Mouse (Mus musculus): ENCODE results near the gene AA467197. TPM values are rescaled to one million over a fixed set of nuclear protein-coding genes. Genes with fewer than 3 reads are reported as not detected.

Gene AA467197
- polyA plus RNA-seq, 1 experiment from 2014 or later: 0.47 TPM

- H3K9me3 ChIP-seq (ENCODE audit: control insufficient read depth, low read length): no peaks in the 10 kb centered on the region
- H3K4me2 ChIP-seq (ENCODE audit: low read depth, low read length): peak overlapping the region; percentile 99
- H3K4me1 ChIP-seq (ENCODE audit: control insufficient read depth, insufficient read depth, low read length): no peaks in the 10 kb centered on the region; the same call in 1 of the 2 replicates
- peak overlapping the region; percentile 91; the same call in 1 of the 2 replicates for H3K9ac ChIP-seq (ENCODE audit: low read depth, low read length)
- H3K4me3 ChIP-seq (ENCODE audit: low read depth, low read length): peak overlapping the region; percentile 97
- H3K27ac ChIP-seq (replicated peaks; ENCODE audit: low read depth, low read length): no peak overlapping the region
- DNase-seq (ENCODE audit: low spot score) (no peak), ATAC-seq (ENCODE audit: low read depth) (no peak)
- 61% methylated on average over 6 of the region's 6 CpGs for WGBS
- peaks cover 9% of the 10 kb centered on the region; the same call in 1 of the 2 replicates for H3K36me3 ChIP-seq (ENCODE audit: control insufficient read depth, insufficient read depth, low read length)
- no peaks in the 10 kb centered on the region for H3K27me3 ChIP-seq (replicated peaks; ENCODE audit: control insufficient read depth, insufficient read depth, low read length)
Measured at GRCm38 (mm10) chr2:122629871-122630270, 6.9 kb upstream of the AA467197 start.

GRCm38 (mm10) chr2:122630465-122631225, 6.1 kb upstream of the AA467197 start:
- peaks cover 9% of the 10 kb centered on the region; the same call in 1 of the 2 replicates for H3K36me3 ChIP-seq (ENCODE audit: control insufficient read depth, insufficient read depth, low read length)
- DNase-seq (ENCODE audit: low spot score) (peak; percentile 96), ATAC-seq (ENCODE audit: low read depth) (peak; percentile 88)
- peak overlapping the region; percentile 97 for H3K4me3 ChIP-seq (ENCODE audit: low read depth, low read length)
- peak overlapping the region; percentile 99 for H3K4me2 ChIP-seq (ENCODE audit: low read depth, low read length)
- no peaks in the 10 kb centered on the region for H3K27me3 ChIP-seq (replicated peaks; ENCODE audit: control insufficient read depth, insufficient read depth, low read length)
- H3K4me1 ChIP-seq (ENCODE audit: control insufficient read depth, insufficient read depth, low read length): no peaks in the 10 kb centered on the region; the same call in 1 of the 2 replicates
- H3K9ac ChIP-seq (ENCODE audit: low read depth, low read length): peak overlapping the region; percentile 91
- under 1% methylated on average over 36 of the region's 75 CpGs for WGBS
- H3K9me3 ChIP-seq (ENCODE audit: control insufficient read depth, low read length): no peaks in the 10 kb centered on the region
- H3K27ac ChIP-seq (replicated peaks; ENCODE audit: low read depth, low read length): peak overlapping the region; percentile 78

GRCm38 (mm10) chr2:122631226-122631801, 5.5 kb upstream of the AA467197 start:
- Histone ChIP-seq H3K4me1 (ENCODE audit: control insufficient read depth, insufficient read depth, low read length) (no peaks in the 10 kb centered on the region; the same call in 1 of the 2 replicates), H3K4me3 (ENCODE audit: low read depth, low read length) (peak overlapping the region; percentile 97), H3K36me3 (ENCODE audit: control insufficient read depth, insufficient read depth, low read length) (peaks cover 9% of the 10 kb centered on the region; the same call in 1 of the 2 replicates), H3K9me3 (ENCODE audit: control insufficient read depth, low read length) (no peaks in the 10 kb centered on the region), H3K9ac (ENCODE audit: low read depth, low read length) (peak overlapping the region; percentile 91), H3K4me2 (ENCODE audit: low read depth, low read length) (peak overlapping the region; percentile 99), H3K27ac (replicated peaks; ENCODE audit: low read depth, low read length) (no peak overlapping the region; the same call in 1 of the 2 replicates), H3K27me3 (replicated peaks; ENCODE audit: control insufficient read depth, insufficient read depth, low read length) (no peaks in the 10 kb centered on the region)
- ATAC-seq (ENCODE audit: low read depth) (peak; percentile 47), DNase-seq (ENCODE audit: low spot score) (peak; percentile 48)
- WGBS: under 1% methylated on average over 31 of the region's 53 CpGs

GRCm38 (mm10) chr2:122637526-122637997, 776 bp downstream of the AA467197 start:
- Histone ChIP-seq H3K27ac (replicated peaks; ENCODE audit: low read depth, low read length) (no peak overlapping the region), H3K27me3 (replicated peaks; ENCODE audit: control insufficient read depth, insufficient read depth, low read length) (peaks cover 14% of the 10 kb centered on the region), H3K4me1 (ENCODE audit: control insufficient read depth, insufficient read depth, low read length) (no peaks in the 10 kb centered on the region), H3K9ac (ENCODE audit: low read depth, low read length) (peak overlapping the region; percentile 58; the same call in 1 of the 2 replicates), H3K4me2 (ENCODE audit: low read depth, low read length) (peak overlapping the region; percentile 78), H3K9me3 (ENCODE audit: control insufficient read depth, low read length) (no peaks in the 10 kb centered on the region), H3K4me3 (ENCODE audit: low read depth, low read length) (peak overlapping the region; percentile 41), H3K36me3 (ENCODE audit: control insufficient read depth, insufficient read depth, low read length) (peaks cover 9% of the 10 kb centered on the region; the same call in 1 of the 2 replicates)
- under 1% methylated on average over 36 of the region's 36 CpGs for WGBS
- ATAC-seq (ENCODE audit: low read depth): peak; percentile 84
- peak; percentile 63 for DNase-seq (ENCODE audit: low spot score)

GRCm38 (mm10) chr2:122638029-122638428, 1.2 kb downstream of the AA467197 start:
- 29% methylated on average over 12 of the region's 12 CpGs for WGBS
- H3K9ac ChIP-seq (ENCODE audit: low read depth, low read length): peak overlapping the region; percentile 58; the same call in 1 of the 2 replicates
- no peak for ATAC-seq (ENCODE audit: low read depth)

GRCm38 (mm10) chr2:122638673-122639072, 1.9 kb downstream of the AA467197 start:
- Histone ChIP-seq H3K4me1 (ENCODE audit: control insufficient read depth, insufficient read depth, low read length) (no peaks in the 10 kb centered on the region), H3K4me2 (ENCODE audit: low read depth, low read length) (no peak overlapping the region), H3K27ac (replicated peaks; ENCODE audit: low read depth, low read length) (no peak overlapping the region), H3K36me3 (ENCODE audit: control insufficient read depth, insufficient read depth, low read length) (no peaks in the 10 kb centered on the region), H3K9me3 (ENCODE audit: control insufficient read depth, low read length) (no peaks in the 10 kb centered on the region), H3K4me3 (ENCODE audit: low read depth, low read length) (no peak overlapping the region), H3K27me3 (replicated peaks; ENCODE audit: control insufficient read depth, insufficient read depth, low read length) (peaks cover 14% of the 10 kb centered on the region), H3K9ac (ENCODE audit: low read depth, low read length) (no peak overlapping the region)
- ATAC-seq (ENCODE audit: low read depth): no peak
- DNase-seq (ENCODE audit: low spot score): no peak
- WGBS: 48% methylated on average over 5 of the region's 5 CpGs

More at GRCm38 (mm10) chr2:122638029-122638428, 1.2 kb downstream of the AA467197 start:
- no peak for DNase-seq (ENCODE audit: low spot score)
- Histone ChIP-seq H3K36me3 (ENCODE audit: control insufficient read depth, insufficient read depth, low read length) (peaks cover 6% of the 10 kb centered on the region; the same call in 1 of the 2 replicates), H3K4me2 (ENCODE audit: low read depth, low read length) (peak overlapping the region; percentile 78), H3K27ac (replicated peaks; ENCODE audit: low read depth, low read length) (no peak overlapping the region), H3K27me3 (replicated peaks; ENCODE audit: control insufficient read depth, insufficient read depth, low read length) (peaks cover 14% of the 10 kb centered on the region), H3K9me3 (ENCODE audit: control insufficient read depth, low read length) (no peaks in the 10 kb centered on the region), H3K4me3 (ENCODE audit: low read depth, low read length) (peak overlapping the region; percentile 41), H3K4me1 (ENCODE audit: control insufficient read depth, insufficient read depth, low read length) (no peaks in the 10 kb centered on the region)

- H3K36me3 ChIP-seq (ENCODE audit: control insufficient read depth, insufficient read depth, low read length): no peaks in the 10 kb centered on the region
- 0 out of 2 replicates have a peak, but pooled peaks cover 2% of the 10 kb centered on the region for H3K27me3 ChIP-seq (replicated peaks; ENCODE audit: control insufficient read depth, insufficient read depth, low read length)
- H3K4me3 ChIP-seq (ENCODE audit: low read depth, low read length): no peak overlapping the region
- H3K4me1 ChIP-seq (ENCODE audit: control insufficient read depth, insufficient read depth, low read length): no peaks in the 10 kb centered on the region
- H3K4me2 ChIP-seq (ENCODE audit: low read depth, low read length): no peak overlapping the region
- ATAC-seq (ENCODE audit: low read depth) (no peak), DNase-seq (ENCODE audit: low spot score) (no peak)
- no peaks in the 10 kb centered on the region for H3K9me3 ChIP-seq (ENCODE audit: control insufficient read depth, low read length)
- WGBS: 53% methylated on average over 17 of the region's 17 CpGs
- H3K27ac ChIP-seq (replicated peaks; ENCODE audit: low read depth, low read length): no peak overlapping the region
- no peak overlapping the region for H3K9ac ChIP-seq (ENCODE audit: low read depth, low read length)
Measured at GRCm38 (mm10) chr2:122652096-122653084, 15.6 kb downstream of the AA467197 start.

- H3K9ac ChIP-seq (ENCODE audit: low read depth, low read length): no peak overlapping the region
- 53% methylated on average over 2 of the region's 2 CpGs for WGBS
- DNase-seq (ENCODE audit: low spot score) (no peak), ATAC-seq (ENCODE audit: low read depth) (no peak)
- 0 out of 2 replicates have a peak, but pooled peaks cover 2% of the 10 kb centered on the region for H3K27me3 ChIP-seq (replicated peaks; ENCODE audit: control insufficient read depth, insufficient read depth, low read length)
- H3K27ac ChIP-seq (replicated peaks; ENCODE audit: low read depth, low read length): no peak overlapping the region
- no peaks in the 10 kb centered on the region for H3K4me1 ChIP-seq (ENCODE audit: control insufficient read depth, insufficient read depth, low read length)
- H3K9me3 ChIP-seq (ENCODE audit: control insufficient read depth, low read length): no peaks in the 10 kb centered on the region
- H3K4me3 ChIP-seq (ENCODE audit: low read depth, low read length): no peak overlapping the region
- no peaks in the 10 kb centered on the region for H3K36me3 ChIP-seq (ENCODE audit: control insufficient read depth, insufficient read depth, low read length)
- no peak overlapping the region for H3K4me2 ChIP-seq (ENCODE audit: low read depth, low read length)
Measured at GRCm38 (mm10) chr2:122656052-122656451, 19.3 kb downstream of the AA467197 start.
